ENCODE assay signal across 11 mouse cellular contexts in the genomic region with DNA sequence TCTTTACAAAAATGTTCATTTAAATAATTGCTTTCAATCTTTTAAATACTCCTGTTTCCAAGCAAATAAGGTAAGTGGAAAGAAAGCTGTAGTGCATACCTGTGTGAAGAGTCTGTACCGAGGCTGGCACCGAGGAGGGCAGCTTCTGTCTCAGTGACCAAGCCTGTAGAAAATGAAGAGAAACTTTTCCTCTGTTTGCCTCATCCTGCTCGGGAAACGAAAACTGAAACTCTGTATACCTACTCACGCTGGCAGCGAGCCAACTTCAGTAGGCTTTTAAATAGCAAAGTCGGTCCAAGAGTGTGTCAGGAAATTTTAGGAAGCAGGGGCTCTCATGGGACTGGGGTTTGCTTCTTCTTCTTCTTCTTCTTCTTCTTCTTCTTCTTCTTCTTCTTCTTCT. TPM values are rescaled to one million over a fixed set of nuclear protein-coding genes. Genes with fewer than 3 reads are reported as not detected.
DNase-seq lines count a peak whose midpoint lies in the region; ATAC-seq and TF ChIP-seq lines count a peak whose summit lies in the region.
"Had no signal": no experiment of that assay in that cellular context is flagged by ENCODE, and none has a peak within 500 bp of the region (broad histone marks: within the 10 kb centered on the region; RNA-seq: fewer than 3 reads in every experiment).

Ifi44 (minus strand) TSS at position 224 of the 400 bp plus-strand sequence.

- no peak within 1 kb of the TSS for H3K9ac ChIP-seq in forebrain, embryonic 14.5 days (ENCODE audit: low read length)
- H3K9ac ChIP-seq in forebrain, embryonic 16.5 days (replicated peaks; ENCODE audit: low read depth, low read length) = no peak within 1 kb of the TSS
- no peak within 1 kb of the TSS for H3K9ac ChIP-seq in stomach, embryonic 16.5 days (ENCODE audit: low read length)
- H3K9ac ChIP-seq in forebrain, embryonic 11.5 days (ENCODE audit: low read length) = no peak within 1 kb of the TSS

- no peak within 1 kb of the TSS for H3K4me3 ChIP-seq in forebrain, embryonic 14.5 days (ENCODE audit: low read depth, low read length)
- no peak within 1 kb of the TSS for H3K4me3 ChIP-seq in forebrain, embryonic 16.5 days (replicated peaks; ENCODE audit: low read length)
- H3K4me3 ChIP-seq in spleen, adult 2 months (ENCODE audit: extremely low read depth, insufficient read depth, insufficient read length) = peak within 1 kb of the TSS; percentile 30
- H3K4me3 ChIP-seq in stomach, embryonic 16.5 days (replicated peaks; ENCODE audit: low read length) = peak within 1 kb of the TSS; percentile 23; the same call in 1 of the 2 replicates
- H3K4me3 ChIP-seq in forebrain, embryonic 11.5 days (ENCODE audit: low read depth, low read length) = no peak within 1 kb of the TSS
- H3K4me3 ChIP-seq: hindbrain, embryonic 10.5 days had no signal

- H3K4me1 ChIP-seq in forebrain, embryonic 14.5 days (ENCODE audit: control insufficient read depth, insufficient read depth, low read length) = no peaks in the 10 kb centered on the region
- H3K4me1 ChIP-seq in forebrain, embryonic 16.5 days (replicated peaks; ENCODE audit: control insufficient read depth, insufficient read depth, low read length) = no peaks in the 10 kb centered on the region
- no peaks in the 10 kb centered on the region for H3K4me1 ChIP-seq in spleen, adult 2 months (ENCODE audit: control insufficient read depth, insufficient read depth, insufficient read length)
- no peaks in the 10 kb centered on the region for H3K4me1 ChIP-seq in stomach, embryonic 16.5 days (ENCODE audit: control insufficient read depth, insufficient read depth, low read length)
- H3K4me1 ChIP-seq in forebrain, embryonic 11.5 days (replicated peaks; ENCODE audit: control insufficient read depth, insufficient read depth, low read length) = no peaks in the 10 kb centered on the region
- H3K4me1 ChIP-seq: hindbrain, embryonic 10.5 days had no signal

- TF ChIP-seq POLR2A in spleen, adult 2 months (IDR thresholded peaks at IDR 0.05; ENCODE audit: low read depth, low read length) = no peak

- no peaks in the 10 kb centered on the region for H3K36me3 ChIP-seq in forebrain, embryonic 14.5 days (ENCODE audit: control insufficient read depth, insufficient read depth, low read length)
- H3K36me3 ChIP-seq in forebrain, embryonic 16.5 days (ENCODE audit: control insufficient read depth, insufficient read depth) = no peaks in the 10 kb centered on the region
- no peaks in the 10 kb centered on the region for H3K36me3 ChIP-seq in spleen, adult 2 months (ENCODE audit: control insufficient read depth, insufficient read depth, low read length)
- H3K36me3 ChIP-seq in stomach, embryonic 16.5 days (ENCODE audit: control insufficient read depth, insufficient read depth, low read length) = no peaks in the 10 kb centered on the region
- H3K36me3 ChIP-seq in forebrain, embryonic 11.5 days (ENCODE audit: control insufficient read depth, insufficient read depth, low read length) = no peaks in the 10 kb centered on the region
- H3K36me3 ChIP-seq: hindbrain, embryonic 10.5 days had no signal

- ATAC-seq in forebrain, embryonic 14.5 days = no peak
- no peak for ATAC-seq in forebrain, embryonic 16.5 days
- ATAC-seq in stomach, embryonic 16.5 days (ENCODE audit: insufficient read depth, low FRiP score) = 0 out of 2 replicates have a peak, but pooled peaks have one; percentile 13
- no peak for ATAC-seq in forebrain, embryonic 11.5 days (replicated peaks; ENCODE audit: low FRiP score)

- no peak for TF ChIP-seq CTCF in spleen, adult 2 months (IDR thresholded peaks at IDR 0.05; ENCODE audit: extremely low read depth, insufficient read depth, insufficient read length, insufficient replicate concordance)

- H3K9me3 ChIP-seq in forebrain, embryonic 14.5 days (replicated peaks; ENCODE audit: control insufficient read depth, low read length) = no peaks in the 10 kb centered on the region
- H3K9me3 ChIP-seq in forebrain, embryonic 16.5 days (ENCODE audit: control insufficient read depth, low read length) = no peaks in the 10 kb centered on the region
- no peaks in the 10 kb centered on the region for H3K9me3 ChIP-seq in stomach, embryonic 16.5 days (replicated peaks; ENCODE audit: control insufficient read depth, low read length)
- no peaks in the 10 kb centered on the region for H3K9me3 ChIP-seq in forebrain, embryonic 11.5 days (ENCODE audit: control insufficient read depth, low read length)
- H3K9me3 ChIP-seq: hindbrain, embryonic 10.5 days had no signal

- peak; percentile 31 for DNase-seq in forebrain, embryonic 14.5 days (ENCODE audit: low spot score)
- no peak for DNase-seq in spleen, adult 2 months (ENCODE audit: low read depth in 1 of 2, low spot score in 2 of 2)
- no peak for DNase-seq in spleen, adult 18-20 months
- DNase-seq in kidney, postnatal 14 days = peak; percentile 60
- DNase-seq in forebrain, embryonic 11.5 days (ENCODE audit: low spot score) = no peak
- no peak for DNase-seq in spleen, postnatal 36 days (ENCODE audit: low spot score in 2 of 2)
- DNase-seq: cerebellum, adult 2 months; right cerebral cortex, adult 18-20 months had no signal

- no peak within 1 kb of the TSS for H3K27ac ChIP-seq in forebrain, embryonic 14.5 days (ENCODE audit: low read depth, low read length)
- no peak within 1 kb of the TSS for H3K27ac ChIP-seq in forebrain, embryonic 16.5 days (ENCODE audit: low read length)
- no peak within 1 kb of the TSS for H3K27ac ChIP-seq in spleen, adult 2 months (ENCODE audit: insufficient read depth, low read length)
- H3K27ac ChIP-seq in stomach, embryonic 16.5 days (ENCODE audit: low read length) = no peak within 1 kb of the TSS
- no peak within 1 kb of the TSS for H3K27ac ChIP-seq in forebrain, embryonic 11.5 days (ENCODE audit: low read depth, low read length)
- H3K27ac ChIP-seq: hindbrain, embryonic 10.5 days had no signal

- no peaks in the 10 kb centered on the region for H3K27me3 ChIP-seq in forebrain, embryonic 14.5 days (replicated peaks; ENCODE audit: control insufficient read depth, insufficient read depth, low read length)
- H3K27me3 ChIP-seq in forebrain, embryonic 16.5 days (replicated peaks; ENCODE audit: control insufficient read depth, insufficient read depth, low read length) = no peaks in the 10 kb centered on the region
- no peaks in the 10 kb centered on the region for H3K27me3 ChIP-seq in spleen, adult 2 months (ENCODE audit: control insufficient read depth, insufficient read depth, low read length)
- no peaks in the 10 kb centered on the region for H3K27me3 ChIP-seq in stomach, embryonic 16.5 days (ENCODE audit: control insufficient read depth, insufficient read depth, low read length)
- no peaks in the 10 kb centered on the region for H3K27me3 ChIP-seq in forebrain, embryonic 11.5 days (ENCODE audit: control insufficient read depth, insufficient read depth, low read length)

- H3K4me2 ChIP-seq in forebrain, embryonic 14.5 days (ENCODE audit: low read length) = no peak within 1 kb of the TSS
- H3K4me2 ChIP-seq in forebrain, embryonic 16.5 days (ENCODE audit: low read length) = no peak within 1 kb of the TSS; the same call in 1 of the 2 replicates
- H3K4me2 ChIP-seq in stomach, embryonic 16.5 days (ENCODE audit: low read depth, low read length) = peak within 1 kb of the TSS; percentile 39; the same call in 1 of the 2 replicates
- no peak within 1 kb of the TSS for H3K4me2 ChIP-seq in forebrain, embryonic 11.5 days (ENCODE audit: low read depth, low read length, severe bottlenecking)

- WGBS in forebrain, embryonic 14.5 days = 68% methylated on average over 7 of the region's 7 CpGs
- 59% methylated on average over 7 of the region's 7 CpGs for WGBS in forebrain, embryonic 16.5 days
- 14% methylated on average over 7 of the region's 7 CpGs for WGBS in spleen, adult 2 months
- WGBS in stomach, embryonic 16.5 days = 37% methylated on average over 7 of the region's 7 CpGs
- 85% methylated on average over 7 of the region's 7 CpGs for WGBS in forebrain, embryonic 11.5 days

RNA-seq across cellular contexts. Expression of gene Ifi44, which starts in this region (rescaled TPM):
- polyA plus RNA-seq in forebrain, embryonic 14.5 days (2014; fragmentation: Nextera tagmentation; extraction: Ambion mirVana) = 0.11 and 0.30 TPM in 2 replicates
- polyA plus RNA-seq in forebrain, embryonic 16.5 days (2015; fragmentation: Nextera tagmentation; extraction: Ambion mirVana) = 0.24 TPM in 1 of 2 replicates, not detected in the other
- 0.83 and 0.87 TPM in 2 replicates for polyA plus RNA-seq in spleen, adult 2 months (2012; rRNA removed)
- 0.39 and 0.49 TPM in 2 replicates for polyA plus RNA-seq in stomach, embryonic 16.5 days (2015; fragmentation: Nextera tagmentation; extraction: Ambion mirVana)
- 0.07 TPM in 1 of 2 replicates, not detected in the other for polyA plus RNA-seq in forebrain, embryonic 11.5 days (2014; fragmentation: Nextera tagmentation; extraction: Ambion mirVana)
- polyA plus RNA-seq: hindbrain, embryonic 10.5 days had no signal

Comparison
In these comparisons a context has a peak if more than half of its experiments do, and no peak if none do; other contexts are left out.
1. Peak in DNase-seq in forebrain, embryonic 14.5 days; RNA of the gene not detected or under 1 TPM.
2. Peak in ATAC-seq, H3K4me3 ChIP-seq and H3K4me2 ChIP-seq in stomach, embryonic 16.5 days; RNA of the gene not detected or under 1 TPM.